Mouse (Mus musculus) G1E (cell line): ENCODE data around the gene Kcnh7.

Experiments
- CTCF ChIP-seq: IDR thresholded peaks from 2 replicates; pipeline ENCODE4 v1.5.1; 2012; ENCODE audit warnings: low read depth, low read length, inconsistent platforms, mixed read lengths
- TAL1 ChIP-seq: conservative IDR thresholded peaks from 2 replicates; pipeline ENCODE4 v1.6.1; 2012; ENCODE audit warnings: low read depth, low read length, inconsistent platforms, mixed read lengths

GRCm38 (mm10) chr2:62808813-62809212 lies 375.3 kb downstream of the Kcnh7 start:
- no peak for TF ChIP-seq TAL1
- TF ChIP-seq CTCF = no peak
